Mouse (Mus musculus): ENCODE measurements around the gene Bag2. TPM values are rescaled to one million over a fixed set of nuclear protein-coding genes. Genes with fewer than 3 reads are reported as not detected.

The Bag2 gene
- total RNA-seq, 2 experiments from 2014 or later = 13.7 to 21.4 TPM

DNA sequence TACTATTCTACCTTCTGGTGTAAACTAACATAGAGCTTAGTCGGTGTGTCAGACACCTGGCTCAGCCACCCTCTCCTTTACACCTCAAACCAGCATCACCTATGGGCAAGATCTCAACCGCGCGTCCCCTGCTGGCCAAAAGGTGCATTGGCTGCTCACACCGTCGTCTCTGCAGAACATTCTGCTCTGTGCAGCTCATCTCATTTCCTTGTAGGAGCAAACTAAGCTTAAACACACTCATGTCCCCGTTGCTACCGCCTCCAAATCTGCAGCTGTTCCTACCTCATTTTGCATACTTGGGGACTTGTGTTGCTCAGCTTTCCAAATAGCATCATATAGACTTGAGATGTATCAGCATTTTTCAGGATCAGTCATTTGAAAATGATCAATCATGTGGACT, 14.7 kb downstream of the Bag2 start:
- DNase-seq = no peak
- Histone ChIP-seq H3K4me3 (no peak overlapping the region), H3K27ac (no peak overlapping the region)
- intact Hi-C loops (cut with DNase I) = no loop called here
- peak; percentile 63 for TF ChIP-seq CTCF (IDR thresholded peaks at IDR 0.05)

DNA sequence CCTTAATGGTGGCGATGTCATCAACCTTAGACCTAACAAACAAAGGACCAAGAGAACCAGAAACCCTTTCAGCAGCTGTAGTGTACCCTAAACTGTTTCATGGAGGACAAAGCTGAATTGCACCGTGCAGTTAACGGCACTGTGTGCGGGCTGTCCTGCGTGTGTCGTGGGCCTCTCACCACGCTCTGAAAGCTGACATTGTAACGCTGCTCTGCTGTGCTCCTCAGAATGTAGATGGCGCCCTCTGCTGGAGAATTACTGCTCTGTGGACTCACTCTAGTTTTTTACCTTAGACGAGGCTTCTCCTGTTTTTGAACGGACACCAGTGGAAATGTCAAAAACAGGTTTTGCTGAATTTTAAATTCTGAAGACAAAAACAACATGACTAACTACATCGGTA, 18.3 kb downstream of the Bag2 start:
- peak; percentile 96 for TF ChIP-seq CTCF (IDR thresholded peaks at IDR 0.05)
- intact Hi-C loops (cut with DNase I) = no loop called here
- peak; percentile 83 for DNase-seq
- H3K4me3 ChIP-seq = no peak overlapping the region
- no peak overlapping the region for H3K27ac ChIP-seq

DNA sequence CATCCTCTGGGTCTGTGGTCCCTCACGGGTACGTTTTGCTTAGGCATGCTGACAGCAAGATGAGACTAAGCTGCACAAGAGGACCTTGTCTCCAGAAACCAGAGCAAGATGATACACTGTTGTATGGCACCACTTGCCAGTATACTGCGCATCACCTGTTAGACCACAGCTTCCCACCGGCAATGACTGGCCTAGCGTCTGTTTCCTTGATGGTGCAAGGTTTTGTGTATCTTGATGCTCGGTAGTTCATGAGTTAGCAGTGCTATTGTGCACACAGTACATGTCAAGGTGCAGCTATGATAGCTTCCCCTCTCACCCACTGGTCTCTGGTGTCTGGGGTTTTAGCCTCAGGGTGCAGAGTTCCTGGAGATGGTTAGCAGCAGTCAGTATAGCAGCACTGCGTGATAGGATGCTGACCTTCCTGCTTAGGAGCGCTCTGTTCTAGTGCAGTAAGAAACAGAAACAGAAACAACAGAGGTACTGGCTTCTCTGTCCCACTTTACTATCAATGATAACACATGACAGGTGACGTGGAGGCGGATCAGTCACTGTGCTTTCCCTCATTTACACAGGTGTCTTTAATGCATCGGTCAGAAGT, 18.8 kb downstream of the Bag2 start:
- Histone ChIP-seq H3K4me3 (no peak overlapping the region), H3K27ac (no peak overlapping the region)
- no peak for DNase-seq
- no peak for TF ChIP-seq CTCF (IDR thresholded peaks at IDR 0.05)
- intact Hi-C loops (cut with DNase I) = loop anchor here (1.0 kb wide), 1 partner anchor 75 kb away; no protein-coding TSS in a partner anchor

DNA sequence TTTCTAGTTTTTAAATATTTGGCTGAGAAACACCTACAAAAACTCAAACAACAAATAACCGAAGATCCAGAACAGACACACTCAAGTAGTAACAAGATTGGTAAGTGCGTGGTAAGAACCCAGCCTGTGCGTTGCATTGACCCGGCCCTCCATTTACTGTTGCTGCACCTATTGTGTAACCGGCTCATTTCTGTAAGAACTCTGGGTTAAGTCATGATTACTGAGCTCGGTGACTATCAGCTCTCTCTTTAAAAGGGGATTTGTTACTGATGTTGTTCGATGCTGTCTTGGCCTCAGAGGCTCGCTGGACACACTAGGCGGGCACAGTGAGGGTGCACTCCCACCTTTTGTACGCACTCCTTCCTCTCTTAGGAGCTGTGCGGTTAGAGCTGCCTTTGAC, 19.3 kb downstream of the Bag2 start:
- DNase-seq = no peak
- H3K4me3 ChIP-seq = no peak overlapping the region
- no peak overlapping the region for H3K27ac ChIP-seq
- intact Hi-C loops (cut with DNase I) = loop anchor here (1.0 kb wide), 1 partner anchor 75 kb away; no protein-coding TSS in a partner anchor
- no peak for TF ChIP-seq CTCF (IDR thresholded peaks at IDR 0.05)

DNA sequence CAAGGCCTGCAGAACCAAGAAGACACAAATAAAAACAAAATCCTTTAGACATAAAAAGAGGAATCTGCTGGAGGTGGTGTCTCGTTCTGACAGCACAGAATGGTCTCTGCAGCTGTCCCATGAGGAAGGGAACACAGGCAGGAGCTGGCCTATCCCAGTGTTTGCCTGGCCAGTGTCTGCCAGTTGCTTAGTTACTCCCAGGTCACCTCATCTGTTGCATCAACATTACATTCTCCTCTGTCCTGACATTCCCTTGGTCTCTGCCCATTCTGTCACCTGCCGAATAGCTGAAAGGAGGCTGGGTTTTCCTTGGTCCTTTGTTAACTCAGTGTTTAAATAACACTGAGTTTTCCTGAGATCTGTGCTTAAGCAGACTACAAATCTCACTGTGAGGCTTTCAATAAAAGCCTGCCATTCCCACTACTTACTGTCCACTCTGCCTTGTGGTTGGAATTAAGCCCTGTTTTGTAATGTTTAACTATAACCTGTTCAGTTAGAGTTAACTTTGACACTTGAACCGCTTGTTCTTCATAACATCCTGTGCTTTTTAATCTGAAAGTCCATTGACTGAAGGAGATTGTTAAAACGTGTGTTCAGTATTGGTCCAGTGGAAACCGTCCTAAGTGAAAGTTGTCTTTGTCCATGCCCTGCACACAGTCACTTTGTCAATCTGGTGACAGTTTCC, 23.5 kb downstream of the Bag2 start:
- no peak for TF ChIP-seq CTCF (IDR thresholded peaks at IDR 0.05)
- no peak overlapping the region for H3K4me3 ChIP-seq
- H3K27ac ChIP-seq = no peak overlapping the region
- DNase-seq = no peak
- intact Hi-C loops (cut with DNase I) = no loop called here

DNA sequence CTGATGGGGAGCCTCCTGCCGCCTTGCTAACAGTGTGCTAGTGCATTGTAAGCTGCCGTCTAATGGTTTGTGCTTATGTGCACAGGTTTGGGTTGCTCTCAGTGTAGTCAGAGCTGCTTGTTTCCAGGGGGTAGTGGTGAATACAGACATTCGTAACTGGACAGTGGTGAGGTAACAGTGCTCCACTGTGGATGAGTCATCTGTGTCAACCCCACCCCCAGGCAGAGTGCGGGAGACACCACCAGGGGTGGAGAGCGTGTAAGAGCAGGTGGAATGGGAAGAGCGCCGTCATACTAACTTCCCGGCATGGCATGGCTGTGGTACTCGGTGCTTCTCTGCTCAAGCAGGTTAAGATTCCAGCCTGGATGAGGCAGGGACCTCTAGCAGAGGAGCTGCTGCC, 24.6 kb downstream of the Bag2 start:
- intact Hi-C loops (cut with DNase I) = no loop called here
- no peak for DNase-seq
- no peak for TF ChIP-seq CTCF (IDR thresholded peaks at IDR 0.05)

DNA sequence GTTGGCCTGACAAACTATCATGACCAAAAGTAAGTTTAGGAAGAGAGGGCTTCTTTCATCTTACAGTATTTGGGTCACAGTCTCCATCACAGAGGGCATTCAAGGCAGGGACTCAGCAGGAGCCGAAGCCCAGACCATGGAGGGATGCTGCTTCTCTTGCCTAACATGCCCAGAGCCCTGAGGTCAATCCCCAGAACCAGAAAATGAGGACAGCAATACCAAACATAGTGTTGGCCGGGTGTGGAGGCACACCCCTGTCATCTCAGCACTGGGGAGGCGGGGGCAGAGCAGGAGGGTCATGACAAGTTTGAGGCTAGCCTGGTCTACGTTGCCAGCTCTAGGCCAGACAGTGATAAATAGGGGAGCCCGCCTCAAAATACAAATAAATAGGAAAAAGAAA, 32.5 kb downstream of the Bag2 start:
- DNase-seq = no peak
- intact Hi-C loops (cut with DNase I) = no loop called here
- H3K4me3 ChIP-seq = no peak overlapping the region
- TF ChIP-seq CTCF (IDR thresholded peaks at IDR 0.05) = no peak
- no peak overlapping the region for H3K27ac ChIP-seq

More for the DNA sequence above, 24.6 kb downstream of the Bag2 start:
- no peak overlapping the region for H3K27ac ChIP-seq
- H3K4me3 ChIP-seq = no peak overlapping the region

DNA sequence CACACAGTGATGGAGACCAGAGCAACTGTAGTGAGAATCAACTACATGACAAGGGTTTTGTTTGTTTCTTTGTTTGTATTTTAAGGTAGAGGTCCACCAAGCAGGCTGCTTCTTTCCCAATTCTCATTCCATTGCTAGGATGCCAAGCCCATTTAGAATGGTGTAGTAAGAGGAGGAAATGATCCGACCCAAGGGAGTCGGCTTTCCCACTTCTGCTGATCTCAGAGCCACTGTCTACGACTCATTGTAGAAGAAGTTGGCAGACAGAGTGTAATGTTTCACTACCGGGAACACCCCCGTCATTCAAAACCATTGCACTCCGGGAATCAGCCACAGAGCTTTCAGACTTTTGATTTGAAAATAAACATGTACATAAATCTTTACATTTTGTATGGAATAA, 33.1 kb downstream of the Bag2 start:
- no peak overlapping the region for H3K4me3 ChIP-seq
- TF ChIP-seq CTCF (IDR thresholded peaks at IDR 0.05) = no peak
- H3K27ac ChIP-seq = no peak overlapping the region

DNA sequence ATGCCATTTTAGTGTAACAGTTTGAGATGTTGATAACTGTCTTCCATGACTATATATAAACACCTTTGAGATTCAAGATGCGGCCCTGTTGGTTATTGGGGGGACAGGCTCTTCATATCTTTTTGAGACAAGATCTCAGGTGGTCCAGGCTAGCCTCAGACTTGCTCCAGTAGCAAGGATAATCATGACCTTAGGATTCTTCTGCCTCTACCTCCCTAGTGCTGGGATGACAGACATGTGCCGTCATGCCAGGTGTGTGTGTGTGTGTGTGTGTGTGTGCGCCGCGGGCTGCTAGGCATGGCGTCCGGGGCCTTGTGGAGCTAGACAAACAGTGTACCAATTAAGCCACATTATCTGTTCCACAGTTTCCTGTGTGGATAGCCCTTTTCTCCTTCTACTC, 36.6 kb downstream of the Bag2 start:
- Histone ChIP-seq H3K4me3 (no peak overlapping the region; the same call in 1 of the 2 replicates), H3K27ac (no peak overlapping the region)
- no peak for TF ChIP-seq CTCF (IDR thresholded peaks at IDR 0.05)
- no peak for DNase-seq
- intact Hi-C loops (cut with DNase I) = loop anchor here (5.0 kb wide), 1 partner anchor 49 kb away; no protein-coding TSS in a partner anchor

More for the DNA sequence above, 33.1 kb downstream of the Bag2 start:
- DNase-seq = peak; percentile 30
- intact Hi-C loops (cut with DNase I) = loop anchor here (5.0 kb wide), 1 partner anchor 52 kb away; no protein-coding TSS in a partner anchor

DNA sequence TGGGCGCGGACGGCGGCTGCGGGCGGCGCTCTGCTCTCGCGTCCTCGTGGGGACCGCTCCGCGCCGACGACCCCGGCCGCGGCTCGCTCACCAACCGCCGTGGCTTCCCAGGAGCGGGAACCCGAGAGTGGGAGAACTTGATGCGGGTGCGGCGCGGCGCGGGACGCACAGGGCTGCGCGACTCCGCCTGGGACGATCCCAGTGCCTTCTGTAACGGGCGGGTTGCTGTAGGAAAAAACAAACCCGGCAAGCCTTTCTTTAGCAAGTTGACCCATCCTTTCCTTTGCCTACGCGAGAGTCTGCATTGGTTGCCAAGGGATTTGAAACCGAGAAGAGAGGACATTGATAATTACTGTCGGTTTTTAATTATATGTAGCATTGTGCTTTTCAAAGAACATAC, 37.4 kb downstream of the Bag2 start:
- no peak for TF ChIP-seq CTCF (IDR thresholded peaks at IDR 0.05)
- intact Hi-C loops (cut with DNase I) = loop anchor here (5.0 kb wide), 1 partner anchor 48 kb away; no protein-coding TSS in a partner anchor

DNA sequence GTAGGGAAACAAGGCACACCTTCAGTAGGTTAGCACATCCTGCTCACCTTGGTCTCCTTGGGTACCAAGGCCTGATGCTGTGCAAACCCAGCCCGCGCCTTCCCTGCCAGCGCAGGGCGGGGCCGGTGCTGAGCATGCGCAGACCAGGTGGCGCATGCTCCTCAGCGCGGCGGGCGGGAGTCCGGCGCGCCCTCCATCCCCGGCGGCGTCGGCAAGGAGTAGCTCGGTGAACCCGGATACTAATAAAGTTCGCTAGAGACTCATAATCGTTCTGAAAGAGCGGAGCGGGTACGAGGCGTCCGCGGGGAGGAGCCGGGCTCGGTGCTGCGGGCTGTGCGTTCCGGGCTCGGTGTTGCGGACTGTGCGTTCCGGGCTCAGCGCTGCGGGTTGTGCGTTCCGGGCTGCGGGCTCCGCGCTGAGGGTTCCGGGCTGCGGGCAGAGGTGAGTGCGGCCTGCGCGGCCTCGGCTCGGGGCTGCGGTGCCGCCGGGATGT, 37.8 kb downstream of the Bag2 start, which contains the start of gene Rab23:
Gene Rab23, plus strand, starts transcription at position 155 of the 493 bp plus-strand sequence.
- TF ChIP-seq CTCF (IDR thresholded peaks at IDR 0.05) = no peak
- H3K4me3 ChIP-seq = peak within 1 kb of the TSS; percentile 87
- intact Hi-C loops (cut with DNase I) = loop anchor here (5.0 kb wide), 1 partner anchor 47 kb away; no protein-coding TSS in a partner anchor
- DNase-seq = peak; percentile 88
- peak within 1 kb of the TSS; percentile 84 for H3K27ac ChIP-seq

More for the DNA sequence above, 37.4 kb downstream of the Bag2 start:
- Histone ChIP-seq H3K27ac (peak overlapping the region; percentile 84), H3K4me3 (peak overlapping the region; percentile 87)
- DNase-seq = no peak

DNA sequence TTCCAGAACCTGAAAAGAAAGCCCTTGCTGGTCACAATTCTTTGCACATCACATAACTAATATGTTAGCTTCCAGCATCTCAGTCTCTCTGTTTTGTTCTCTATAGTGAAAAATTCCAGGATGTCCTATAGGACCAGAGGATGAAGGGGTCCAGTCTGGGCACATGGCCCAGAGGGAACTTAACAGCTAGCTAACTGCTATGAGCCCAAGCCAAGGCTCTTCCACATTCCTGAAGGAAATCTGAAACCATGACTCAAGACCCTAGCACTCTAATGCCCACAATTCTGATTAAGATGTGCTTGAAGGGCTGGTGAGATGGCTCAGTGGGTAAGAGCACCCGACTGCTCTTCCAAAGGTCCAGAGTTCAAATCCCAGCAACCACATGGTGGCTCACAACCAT, 40.0 kb downstream of the Bag2 start:
- no peak overlapping the region for H3K27ac ChIP-seq
- no peak overlapping the region for H3K4me3 ChIP-seq
- TF ChIP-seq CTCF (IDR thresholded peaks at IDR 0.05) = no peak
- intact Hi-C loops (cut with DNase I) = no loop called here
- no peak for DNase-seq

DNA sequence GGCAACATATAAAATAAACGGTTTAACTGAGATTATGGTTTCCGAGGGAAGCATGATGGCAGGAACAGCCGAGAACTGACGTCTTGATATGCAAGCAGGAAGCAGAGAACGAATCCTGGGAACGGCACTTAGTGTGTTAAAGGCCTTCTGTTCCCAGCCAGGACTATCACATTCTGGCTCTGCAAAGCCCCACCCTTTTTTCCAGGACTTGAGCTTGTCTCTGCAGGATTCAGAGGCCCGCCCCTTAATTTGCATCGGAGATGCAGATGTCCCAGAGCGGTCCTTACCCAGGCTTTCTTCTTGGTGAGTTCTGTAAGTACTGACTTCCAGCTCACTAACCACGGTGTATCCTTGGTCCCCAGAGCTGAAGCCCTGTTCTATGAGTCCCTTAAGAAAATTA, 42.8 kb downstream of the Bag2 start:
- no peak for DNase-seq

More for the DNA sequence above, 42.8 kb downstream of the Bag2 start:
- intact Hi-C loops (cut with DNase I) = no loop called here
- H3K27ac ChIP-seq = no peak overlapping the region
- H3K4me3 ChIP-seq = no peak overlapping the region
- no peak for TF ChIP-seq CTCF (IDR thresholded peaks at IDR 0.05)

Data from gastrocnemius, adult 2 months (tissue).